Mouse (Mus musculus): Measurements from ENCODE around the gene Grip1. TPM values are rescaled to one million over a fixed set of nuclear protein-coding genes. Genes with fewer than 3 reads are reported as not detected.

Grip1 gene
- polyA plus RNA-seq, 1 experiment from 2014 or later, result 4.4 TPM

GRCm38 (mm10) chr10:119607501-119607900 is 153.9 kb downstream of the Grip1 start:
- H3K9me3 ChIP-seq, result no peaks in the 10 kb centered on the region
- no peaks in the 10 kb centered on the region for H3K27me3 ChIP-seq (ENCODE audit: insufficient read depth, poor library complexity, severe bottlenecking)
- no peak for DNase-seq (ENCODE audit: low spot score)
- WGBS, result 90% methylated on average over 6 of the region's 6 CpGs
- no peak overlapping the region for H3K27ac ChIP-seq
- no peak overlapping the region for H3K4me3 ChIP-seq
- 0 out of 2 replicates have a peak, but pooled peaks cover 6% of the 10 kb centered on the region for H3K4me1 ChIP-seq
- no peaks in the 10 kb centered on the region for H3K36me3 ChIP-seq

- WGBS, result 73% methylated on average over 7 of the region's 7 CpGs
- Histone ChIP-seq H3K27me3 (ENCODE audit: insufficient read depth, poor library complexity, severe bottlenecking) (no peaks in the 10 kb centered on the region), H3K4me1 (0 out of 2 replicates have a peak, but pooled peaks cover 6% of the 10 kb centered on the region), H3K4me3 (no peak overlapping the region), H3K36me3 (no peaks in the 10 kb centered on the region), H3K27ac (no peak overlapping the region), H3K9me3 (no peaks in the 10 kb centered on the region)
- DNase-seq (ENCODE audit: low spot score), result no peak
Measured at GRCm38 (mm10) chr10:119608998-119609397, 155.4 kb downstream of the Grip1 start.

- Histone ChIP-seq H3K4me3 (no peak overlapping the region), H3K27me3 (ENCODE audit: insufficient read depth, poor library complexity, severe bottlenecking) (no peaks in the 10 kb centered on the region), H3K27ac (no peak overlapping the region), H3K4me1 (peaks cover 15% of the 10 kb centered on the region), H3K36me3 (no peaks in the 10 kb centered on the region), H3K9me3 (no peaks in the 10 kb centered on the region)
- no peak for DNase-seq (ENCODE audit: low spot score)
- WGBS, result 57% methylated on average over 9 of the region's 9 CpGs
Measured at GRCm38 (mm10) chr10:119610279-119610895, 156.8 kb downstream of the Grip1 start.

- WGBS, result 84% methylated on average over 5 of the region's 5 CpGs
- Histone ChIP-seq H3K4me3 (no peak overlapping the region), H3K27me3 (ENCODE audit: insufficient read depth, poor library complexity, severe bottlenecking) (no peaks in the 10 kb centered on the region), H3K27ac (no peak overlapping the region), H3K4me1 (peaks cover 26% of the 10 kb centered on the region), H3K9me3 (no peaks in the 10 kb centered on the region), H3K36me3 (no peaks in the 10 kb centered on the region)
- DNase-seq (ENCODE audit: low spot score), result no peak
Measured at GRCm38 (mm10) chr10:119612034-119612433, 158.4 kb downstream of the Grip1 start.

- 33% methylated on average over 7 of the region's 7 CpGs for WGBS
- Histone ChIP-seq H3K27ac (0 out of 2 replicates have a peak overlapping the region, but pooled peaks have one; percentile 2), H3K4me3 (peak overlapping the region; percentile 23; the same call in 1 of the 2 replicates), H3K9me3 (no peaks in the 10 kb centered on the region), H3K36me3 (no peaks in the 10 kb centered on the region), H3K27me3 (ENCODE audit: insufficient read depth, poor library complexity, severe bottlenecking) (no peaks in the 10 kb centered on the region), H3K4me1 (peaks cover 26% of the 10 kb centered on the region)
- DNase-seq (ENCODE audit: low spot score), result no peak
Measured at GRCm38 (mm10) chr10:119614726-119615125, 161.1 kb downstream of the Grip1 start.

- Histone ChIP-seq H3K4me3 (peak overlapping the region; percentile 23; the same call in 1 of the 2 replicates), H3K27me3 (ENCODE audit: insufficient read depth, poor library complexity, severe bottlenecking) (no peaks in the 10 kb centered on the region), H3K4me1 (peaks cover 23% of the 10 kb centered on the region), H3K9me3 (no peaks in the 10 kb centered on the region), H3K27ac (0 out of 2 replicates have a peak overlapping the region, but pooled peaks have one; percentile 2), H3K36me3 (no peaks in the 10 kb centered on the region)
- WGBS, result 61% methylated on average over 14 of the region's 14 CpGs
- DNase-seq (ENCODE audit: low spot score), result peak; percentile 89
Measured at GRCm38 (mm10) chr10:119615240-119615885, 161.7 kb downstream of the Grip1 start.

GRCm38 (mm10) chr10:119616078-119616477 is 162.4 kb downstream of the Grip1 start:
- Histone ChIP-seq H3K27me3 (ENCODE audit: insufficient read depth, poor library complexity, severe bottlenecking) (no peaks in the 10 kb centered on the region), H3K4me1 (peaks cover 20% of the 10 kb centered on the region), H3K27ac (no peak overlapping the region), H3K4me3 (no peak overlapping the region), H3K9me3 (no peaks in the 10 kb centered on the region), H3K36me3 (no peaks in the 10 kb centered on the region)
- WGBS, result 75% methylated on average over 3 of the region's 3 CpGs
- no peak for DNase-seq (ENCODE audit: low spot score)

GRCm38 (mm10) chr10:119628656-119629055 is 175.0 kb downstream of the Grip1 start:
- H3K4me3 ChIP-seq, result no peak overlapping the region
- H3K4me1 ChIP-seq, result peaks cover 14% of the 10 kb centered on the region
- 52% methylated on average over 4 of the region's 4 CpGs for WGBS
- H3K36me3 ChIP-seq, result no peaks in the 10 kb centered on the region
- no peaks in the 10 kb centered on the region for H3K9me3 ChIP-seq
- no peak for DNase-seq (ENCODE audit: low spot score)
- 0 out of 2 replicates have a peak overlapping the region, but pooled peaks have one; percentile 42 for H3K27ac ChIP-seq
- no peaks in the 10 kb centered on the region for H3K27me3 ChIP-seq (ENCODE audit: insufficient read depth, poor library complexity, severe bottlenecking)

- Histone ChIP-seq H3K9me3 (no peaks in the 10 kb centered on the region), H3K27ac (no peak overlapping the region), H3K36me3 (no peaks in the 10 kb centered on the region), H3K27me3 (ENCODE audit: insufficient read depth, poor library complexity, severe bottlenecking) (no peaks in the 10 kb centered on the region), H3K4me3 (no peak overlapping the region), H3K4me1 (peaks cover 30% of the 10 kb centered on the region)
- DNase-seq (ENCODE audit: low spot score), result no peak
- WGBS, result 90% methylated on average over 5 of the region's 5 CpGs
Measured at GRCm38 (mm10) chr10:119630401-119630800, 176.8 kb downstream of the Grip1 start.

GRCm38 (mm10) chr10:119631966-119632365 is 178.3 kb downstream of the Grip1 start:
- Histone ChIP-seq H3K36me3 (no peaks in the 10 kb centered on the region), H3K27me3 (ENCODE audit: insufficient read depth, poor library complexity, severe bottlenecking) (no peaks in the 10 kb centered on the region), H3K4me1 (peaks cover 30% of the 10 kb centered on the region), H3K4me3 (no peak overlapping the region), H3K9me3 (no peaks in the 10 kb centered on the region), H3K27ac (no peak overlapping the region)
- WGBS, result 80% methylated on average over 9 of the region's 9 CpGs
- no peak for DNase-seq (ENCODE audit: low spot score)

GRCm38 (mm10) chr10:119634544-119634943 is 180.9 kb downstream of the Grip1 start:
- 28% methylated on average over 6 of the region's 6 CpGs for WGBS
- Histone ChIP-seq H3K36me3 (no peaks in the 10 kb centered on the region), H3K27ac (peak overlapping the region; percentile 69), H3K27me3 (ENCODE audit: insufficient read depth, poor library complexity, severe bottlenecking) (no peaks in the 10 kb centered on the region), H3K4me3 (peak overlapping the region; percentile 55), H3K9me3 (no peaks in the 10 kb centered on the region), H3K4me1 (peaks cover 33% of the 10 kb centered on the region)
- peak; percentile 90 for DNase-seq (ENCODE audit: low spot score)

- no peak overlapping the region for H3K27ac ChIP-seq
- H3K27me3 ChIP-seq (ENCODE audit: insufficient read depth, poor library complexity, severe bottlenecking), result no peaks in the 10 kb centered on the region
- H3K4me3 ChIP-seq, result no peak overlapping the region
- no peak for DNase-seq (ENCODE audit: low spot score)
- 67% methylated on average over 10 of the region's 10 CpGs for WGBS
- no peaks in the 10 kb centered on the region for H3K36me3 ChIP-seq
- no peaks in the 10 kb centered on the region for H3K9me3 ChIP-seq
- H3K4me1 ChIP-seq, result peaks cover 25% of the 10 kb centered on the region
Measured at GRCm38 (mm10) chr10:119640534-119640933, 186.9 kb downstream of the Grip1 start.

- H3K4me3 ChIP-seq, result no peak overlapping the region
- H3K36me3 ChIP-seq, result no peaks in the 10 kb centered on the region
- DNase-seq (ENCODE audit: low spot score), result no peak
- H3K27ac ChIP-seq, result no peak overlapping the region
- peaks cover 25% of the 10 kb centered on the region for H3K4me1 ChIP-seq
- WGBS, result 88% methylated on average over 12 of the region's 12 CpGs
- no peaks in the 10 kb centered on the region for H3K9me3 ChIP-seq
- no peaks in the 10 kb centered on the region for H3K27me3 ChIP-seq (ENCODE audit: insufficient read depth, poor library complexity, severe bottlenecking)
Measured at GRCm38 (mm10) chr10:119641011-119641410, 187.4 kb downstream of the Grip1 start.
